Mouse (Mus musculus) midbrain, embryonic 16.5 days (tissue): ENCODE measurements around the gene Smcr8. TPM values are rescaled to one million over a fixed set of nuclear protein-coding genes. Genes with fewer than 3 reads are reported as not detected.

ENCODE experiments used
- ATAC-seq: fragments of 200-750 bp; cut with Nextera tagmentation; 2 replicates; pipeline ENCODE4 v1.8.0; 2017; ENCODE audit warnings: moderate TSS enrichment
- H3K27ac ChIP-seq: fragments of 300-500 bp; sonication (generic); 2 replicates; pipeline ENCODE4 v1.5.1; 2014; ENCODE audit warnings: mild to moderate bottlenecking, low read length, mixed read lengths
- H3K27me3 ChIP-seq: fragments of 300-500 bp; sonication (generic); 2 replicates; pipeline ENCODE4 v1.6.1; 2014; ENCODE audit warnings: low read depth, low read length, mixed read lengths; ENCODE audit not compliant: control insufficient read depth, insufficient read depth
- H3K36me3 ChIP-seq: fragments of 300-500 bp; sonication (generic); 2 replicates; pipeline ENCODE4 v1.6.1; 2014; ENCODE audit warnings: mild to moderate bottlenecking, low read length, moderate library complexity, mixed read lengths; ENCODE audit not compliant: control insufficient read depth, insufficient read depth
- H3K4me1 ChIP-seq: fragments of 300-500 bp; sonication (generic); 2 replicates; pipeline ENCODE4 v1.6.1; 2014; ENCODE audit warnings: mild to moderate bottlenecking, low read length, mixed read lengths; ENCODE audit not compliant: control insufficient read depth, insufficient read depth
- H3K4me2 ChIP-seq: fragments of 300-500 bp; sonication (generic); 2 replicates; pipeline ENCODE4 v1.6.1; 2014; ENCODE audit warnings: mild to moderate bottlenecking, low read length, mixed read lengths
- H3K4me3 ChIP-seq: fragments of 300-500 bp; sonication (generic); 2 replicates; pipeline ENCODE4 v1.5.1; 2014; ENCODE audit warnings: low read depth, mild to moderate bottlenecking, low read length, moderate library complexity, mixed read lengths
- H3K9ac ChIP-seq: fragments of 300-500 bp; sonication (generic); 2 replicates; pipeline ENCODE4 v1.6.1; 2014; ENCODE audit warnings: low read depth, low read length, mixed read lengths
- H3K9me3 ChIP-seq: fragments of 300-500 bp; sonication (generic); replicated peaks from 2 replicates; pipeline ENCODE4 v1.6.1; 2014; ENCODE audit warnings: mild to moderate bottlenecking, low read length, mixed read lengths; ENCODE audit not compliant: control insufficient read depth, poor library complexity, severe bottlenecking
- WGBS: fragments of 180-500 bp; shearing (Covaris S2); extraction: QIAGEN DNeasy Blood & Tissue Kit; methylation state at CpG from one replicate; pipeline ENCODE4 v1.1.7; 2014; 5-methylcytosine and 5-hydroxymethylcytosine counted together
- polyA plus RNA-seq: library from polyadenylated mRNA; unstranded; fragments of >200 nt; fragmentation: Nextera tagmentation; extraction: Ambion mirVana; gene quantifications from 2 replicates; pipeline ENCODE4 v1.2.1, GENCODE M21; 2015

Smcr8 gene
- polyA plus RNA-seq, 1 experiment from 2014 or later = 6.0 TPM

DNA sequence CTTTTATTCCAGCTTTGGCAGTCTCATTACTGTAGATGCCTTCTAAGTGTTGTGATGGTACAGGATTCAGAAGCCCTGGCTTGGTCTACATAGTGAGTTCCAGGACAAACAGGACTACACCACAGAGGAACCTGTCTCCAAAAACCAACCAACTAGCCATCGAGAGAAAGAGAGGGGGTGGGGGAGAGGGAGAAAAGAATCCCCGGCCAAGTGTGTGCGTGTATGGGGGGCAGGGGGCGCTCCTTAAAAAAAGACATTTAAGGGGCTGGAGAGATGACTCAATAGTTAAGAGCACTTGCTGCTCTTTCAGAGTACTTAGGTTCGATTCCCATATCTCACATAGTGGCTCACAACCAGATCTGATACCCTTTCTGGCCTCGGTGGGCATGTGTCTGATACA lies 1.7 kb upstream of the Smcr8 start:
- no peak overlapping the region for H3K27ac ChIP-seq
- H3K4me3 ChIP-seq = peak overlapping the region; percentile 70; the same call in 1 of the 2 replicates
- H3K4me1 ChIP-seq = peaks cover 49% of the 10 kb centered on the region
- ATAC-seq = no peak
- peak overlapping the region; percentile 90; the same call in 1 of the 2 replicates for H3K4me2 ChIP-seq
- 56% methylated on average over 6 of the region's 6 CpGs for whole genome bisulfite sequencing
- no peaks in the 10 kb centered on the region for H3K36me3 ChIP-seq
- H3K9me3 ChIP-seq = no peaks in the 10 kb centered on the region
- no peak overlapping the region for H3K9ac ChIP-seq
- no peaks in the 10 kb centered on the region for H3K27me3 ChIP-seq

DNA sequence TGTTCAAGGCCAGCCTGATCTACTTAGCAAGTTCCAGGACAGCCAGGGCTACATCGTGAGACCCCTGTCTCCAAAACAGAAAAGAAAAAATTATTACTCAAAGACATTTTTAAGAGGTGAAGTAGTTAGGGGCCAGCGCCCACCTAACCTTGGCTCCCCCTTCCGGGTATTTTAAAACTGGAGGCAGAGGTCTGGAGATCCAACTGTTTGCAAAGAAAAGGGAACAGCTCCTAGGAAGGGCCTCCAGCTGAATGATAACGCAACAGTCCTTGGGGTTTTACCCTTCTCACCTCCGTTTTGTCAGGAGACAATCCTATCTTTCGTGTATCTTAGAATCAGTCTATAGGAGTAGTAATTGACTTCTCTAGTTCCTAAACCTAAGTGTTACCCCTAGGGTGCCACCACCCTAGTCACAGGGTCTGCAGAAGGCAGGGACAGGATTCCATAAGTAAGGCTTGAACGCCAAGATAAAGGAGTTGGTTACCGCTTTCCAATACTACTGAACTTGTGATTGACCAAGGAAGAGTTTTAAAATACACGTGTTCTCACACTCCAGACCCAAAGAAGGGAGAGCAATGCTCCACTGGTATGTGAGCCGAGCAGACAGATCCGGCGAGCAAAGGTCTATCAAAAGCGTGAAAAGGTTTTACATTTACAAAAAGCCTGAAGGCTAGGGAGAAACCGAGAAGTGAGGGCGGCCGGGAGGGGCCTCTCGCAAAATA lies 1.1 kb upstream of the Smcr8 start:
- ATAC-seq = peak; percentile 3; the same call in 1 of the 2 replicates
- peak overlapping the region; percentile 60; the same call in 1 of the 2 replicates for H3K27ac ChIP-seq
- H3K27me3 ChIP-seq = no peaks in the 10 kb centered on the region

DNA sequence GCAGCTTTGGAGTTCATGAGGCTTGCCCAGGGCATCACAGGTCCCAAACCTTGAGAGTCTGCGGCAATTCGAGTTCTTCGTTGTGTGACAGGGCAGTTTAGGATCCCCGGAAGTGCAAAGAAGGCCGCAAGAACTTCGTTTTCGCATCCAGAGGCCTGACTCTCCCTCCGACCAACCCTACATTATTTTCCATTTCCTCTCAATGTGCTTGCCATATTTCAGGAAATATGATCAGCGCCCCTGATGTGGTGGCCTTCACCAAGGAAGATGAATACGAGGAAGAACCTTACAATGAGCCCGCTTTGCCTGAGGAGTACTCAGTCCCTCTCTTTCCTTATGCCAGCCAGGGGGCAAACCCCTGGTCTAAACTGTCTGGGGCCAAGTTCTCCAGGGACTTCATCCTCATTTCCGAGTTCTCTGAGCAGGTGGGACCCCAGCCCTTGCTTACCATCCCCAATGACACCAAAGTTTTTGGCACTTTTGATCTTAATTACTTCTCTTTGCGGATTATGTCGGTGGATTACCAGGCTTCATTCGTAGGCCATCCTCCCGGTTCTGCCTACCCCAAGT lies 562 bp downstream of the Smcr8 start:
- 24% methylated on average over 16 of the region's 16 CpGs for WGBS
- Histone ChIP-seq H3K4me2 (peak overlapping the region; percentile 75), H3K9me3 (no peaks in the 10 kb centered on the region), H3K27ac (peak overlapping the region; percentile 77), H3K36me3 (no peaks in the 10 kb centered on the region), H3K27me3 (no peaks in the 10 kb centered on the region), H3K9ac (peak overlapping the region; percentile 76), H3K4me3 (peak overlapping the region; percentile 70), H3K4me1 (peaks cover 71% of the 10 kb centered on the region)
- ATAC-seq = no peak

More for the DNA sequence above, 1.1 kb upstream of the Smcr8 start:
- Histone ChIP-seq H3K4me2 (peak overlapping the region; percentile 90), H3K9me3 (no peaks in the 10 kb centered on the region), H3K4me3 (peak overlapping the region; percentile 70), H3K4me1 (peaks cover 56% of the 10 kb centered on the region), H3K9ac (peak overlapping the region; percentile 69), H3K36me3 (no peaks in the 10 kb centered on the region)
- WGBS = 5% methylated on average over 17 of the region's 17 CpGs

DNA sequence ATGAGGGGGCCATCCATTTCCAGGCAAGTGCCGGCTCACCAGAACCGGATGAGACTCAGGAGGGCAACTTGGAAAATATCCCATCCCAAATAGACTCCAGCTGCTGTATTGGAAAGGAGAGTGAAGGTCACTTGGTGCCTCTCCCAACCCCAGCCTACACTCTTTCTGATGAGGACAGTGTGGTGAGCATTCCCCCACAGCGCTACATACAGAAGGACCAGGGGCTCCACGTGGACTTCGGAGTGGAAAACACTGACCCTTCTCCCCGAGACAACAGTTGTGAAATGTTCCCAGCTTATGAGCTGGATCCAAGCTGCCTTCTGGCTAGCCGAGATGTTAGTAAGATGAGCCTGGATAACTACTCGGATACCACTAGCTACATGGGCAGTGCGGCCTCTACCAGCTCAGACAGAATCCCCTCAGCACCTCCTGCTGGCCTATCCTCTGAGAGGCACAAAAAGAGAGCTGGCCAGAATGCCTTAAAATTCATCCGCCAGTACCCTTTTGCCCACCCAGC lies 2.4 kb downstream of the Smcr8 start:
- Histone ChIP-seq H3K9me3 (no peaks in the 10 kb centered on the region), H3K27me3 (no peaks in the 10 kb centered on the region), H3K4me2 (peak overlapping the region; percentile 40), H3K4me3 (no peak overlapping the region), H3K36me3 (peaks cover 11% of the 10 kb centered on the region), H3K9ac (no peak overlapping the region), H3K4me1 (peaks cover 67% of the 10 kb centered on the region), H3K27ac (no peak overlapping the region)
- WGBS = 93% methylated on average over 10 of the region's 10 CpGs
- no peak for ATAC-seq

DNA sequence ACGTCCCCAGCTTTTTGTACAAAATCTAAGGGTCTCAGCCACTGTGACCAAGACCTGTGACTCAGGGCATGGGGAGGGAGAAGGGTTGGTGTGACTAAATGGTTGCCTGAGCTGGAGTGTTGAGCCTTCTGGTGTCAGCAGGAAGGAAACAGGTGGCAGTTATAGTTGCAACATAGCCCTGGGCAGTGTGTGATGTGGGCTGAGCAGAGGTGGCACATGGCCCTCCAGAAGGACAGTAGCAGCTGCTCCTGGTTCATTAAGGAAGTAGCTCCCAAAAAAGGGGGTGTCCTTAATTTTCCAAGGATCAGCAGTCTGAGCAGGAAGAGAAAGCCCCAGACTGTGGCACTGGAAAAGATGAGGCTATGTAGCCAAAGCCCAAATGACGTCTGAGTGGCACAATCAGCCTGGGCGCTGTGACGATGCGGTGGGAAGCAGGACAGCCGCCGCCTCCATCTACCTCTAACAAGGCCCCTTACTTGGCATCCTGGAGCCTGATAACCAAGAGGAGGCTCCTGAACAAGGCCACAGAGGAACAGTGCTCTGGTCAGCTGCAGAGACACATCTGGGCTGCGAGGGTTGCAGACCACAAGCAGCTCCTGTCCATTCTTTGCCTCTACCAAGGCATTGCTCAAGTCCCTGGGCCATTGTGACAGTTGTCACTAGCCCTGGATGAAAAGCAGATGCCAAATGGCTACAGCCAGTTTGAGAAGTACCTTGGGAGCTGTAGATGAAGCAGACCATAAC lies 7.0 kb downstream of the Smcr8 start:
- no peak overlapping the region for H3K4me2 ChIP-seq
- 95% methylated on average over 8 of the region's 8 CpGs for WGBS
- H3K27me3 ChIP-seq = no peaks in the 10 kb centered on the region
- no peak overlapping the region for H3K4me3 ChIP-seq
- no peak overlapping the region for H3K27ac ChIP-seq
- H3K9ac ChIP-seq = no peak overlapping the region
- ATAC-seq = no peak
- peaks cover 34% of the 10 kb centered on the region for H3K4me1 ChIP-seq
- no peaks in the 10 kb centered on the region for H3K9me3 ChIP-seq
- peaks cover 25% of the 10 kb centered on the region for H3K36me3 ChIP-seq

DNA sequence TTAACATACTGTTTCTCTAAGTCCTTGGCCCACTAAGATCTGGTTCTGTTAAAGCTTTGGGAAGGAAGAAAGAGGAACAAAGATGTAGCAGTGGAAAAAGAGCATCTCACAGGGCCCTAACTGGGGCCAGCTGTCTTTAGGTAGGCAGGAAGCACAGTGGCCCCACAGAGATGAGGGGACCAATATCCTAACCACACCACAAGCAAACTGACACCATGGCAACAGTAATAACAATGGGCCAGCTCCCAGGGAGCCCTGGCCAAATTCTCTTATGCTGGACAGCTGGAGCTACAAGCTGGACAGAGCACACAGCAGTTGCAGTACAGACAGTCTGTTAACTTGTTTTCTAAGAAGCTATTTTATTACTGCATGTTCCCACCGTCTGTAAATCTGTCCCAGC lies 10.3 kb downstream of the Smcr8 start:
- H3K9me3 ChIP-seq = no peaks in the 10 kb centered on the region
- ATAC-seq = no peak
- H3K27me3 ChIP-seq = no peaks in the 10 kb centered on the region
- WGBS = 47% methylated on average over 1 of the region's 1 CpGs
- H3K27ac ChIP-seq = no peak overlapping the region
- no peak overlapping the region for H3K4me3 ChIP-seq
- H3K36me3 ChIP-seq = peaks cover 25% of the 10 kb centered on the region
- H3K9ac ChIP-seq = no peak overlapping the region
- peaks cover 1% of the 10 kb centered on the region for H3K4me1 ChIP-seq
- no peak overlapping the region for H3K4me2 ChIP-seq

DNA sequence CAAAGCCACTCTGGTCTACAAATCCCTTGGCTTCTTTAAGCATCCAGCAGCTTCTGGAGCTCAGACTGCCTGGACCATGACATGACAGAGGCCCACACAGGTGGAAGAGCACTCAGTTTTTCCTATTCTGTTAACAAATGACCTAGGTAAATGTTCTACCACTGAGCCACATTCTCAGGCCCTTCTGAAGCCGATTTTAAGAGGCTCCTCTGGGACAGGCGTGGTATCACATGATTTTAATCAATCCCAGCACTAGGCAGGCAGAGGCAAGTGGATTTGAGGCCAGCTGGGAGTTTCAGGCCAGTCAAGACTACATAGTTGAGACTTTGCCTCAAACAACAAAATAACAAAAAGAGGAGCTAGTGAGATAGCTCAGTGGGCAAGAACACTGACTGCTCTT lies 13.1 kb downstream of the Smcr8 start:
- H3K9me3 ChIP-seq = no peaks in the 10 kb centered on the region
- H3K4me2 ChIP-seq = no peak overlapping the region
- no peak overlapping the region for H3K27ac ChIP-seq
- no peak overlapping the region for H3K4me3 ChIP-seq
- 98% methylated on average over 2 of the region's 2 CpGs for WGBS
- no peak overlapping the region for H3K9ac ChIP-seq
- ATAC-seq = no peak
- no peaks in the 10 kb centered on the region for H3K27me3 ChIP-seq
- H3K36me3 ChIP-seq = peaks cover 8% of the 10 kb centered on the region
- H3K4me1 ChIP-seq = no peaks in the 10 kb centered on the region

DNA sequence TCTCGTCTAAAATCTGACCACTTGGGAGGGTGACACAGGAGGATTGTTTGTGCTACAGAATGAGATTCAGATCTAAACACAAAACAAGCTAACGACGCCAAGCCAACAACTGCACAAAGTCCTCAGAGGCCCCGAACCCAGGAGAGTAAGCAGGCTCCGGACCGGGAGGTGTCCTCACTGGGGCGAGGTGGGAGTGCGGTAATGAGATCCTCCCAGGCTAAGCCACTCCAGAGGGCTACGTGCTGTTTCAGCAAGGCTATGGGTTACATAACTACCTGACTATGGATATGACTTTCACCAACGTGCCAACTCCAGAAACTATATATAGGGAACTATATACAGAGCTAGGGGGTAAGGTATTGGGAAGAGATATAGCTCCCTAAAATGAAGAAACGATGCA lies 19.0 kb downstream of the Smcr8 start:
- Histone ChIP-seq H3K9ac (no peak overlapping the region), H3K36me3 (no peaks in the 10 kb centered on the region), H3K9me3 (no peaks in the 10 kb centered on the region), H3K27me3 (no peaks in the 10 kb centered on the region), H3K4me1 (no peaks in the 10 kb centered on the region), H3K4me2 (no peak overlapping the region), H3K27ac (no peak overlapping the region), H3K4me3 (no peak overlapping the region)
- no peak for ATAC-seq
- WGBS = 95% methylated on average over 11 of the region's 11 CpGs

DNA sequence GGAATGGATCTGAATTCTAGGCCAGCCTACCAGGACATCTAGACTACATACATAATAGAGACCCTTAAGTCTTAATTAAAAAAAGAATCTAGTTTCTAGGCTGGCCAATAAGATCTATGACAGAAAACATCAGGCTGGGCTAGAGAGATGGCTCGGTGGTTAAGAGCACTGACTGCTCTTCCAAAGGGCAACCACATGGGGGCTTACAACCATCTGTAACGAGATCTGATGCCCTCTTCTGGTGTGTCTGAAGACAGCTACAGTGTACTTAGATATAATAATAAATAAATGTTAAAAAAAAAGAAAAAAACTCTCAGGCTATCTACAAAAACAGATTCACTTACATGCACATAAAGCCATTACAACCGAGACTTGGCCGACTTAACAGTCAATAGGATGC lies 22.7 kb downstream of the Smcr8 start:
- whole genome bisulfite sequencing = 90% methylated on average over 4 of the region's 4 CpGs
- no peaks in the 10 kb centered on the region for H3K4me1 ChIP-seq
- H3K27me3 ChIP-seq = no peaks in the 10 kb centered on the region
- H3K9ac ChIP-seq = no peak overlapping the region
- H3K27ac ChIP-seq = no peak overlapping the region
- H3K4me2 ChIP-seq = no peak overlapping the region
- ATAC-seq = no peak
- no peaks in the 10 kb centered on the region for H3K36me3 ChIP-seq
- no peak overlapping the region for H3K4me3 ChIP-seq
- H3K9me3 ChIP-seq = no peaks in the 10 kb centered on the region
